Comparison of ENCODE assay signal across 18 mouse cellular contexts in the genomic region with DNA sequence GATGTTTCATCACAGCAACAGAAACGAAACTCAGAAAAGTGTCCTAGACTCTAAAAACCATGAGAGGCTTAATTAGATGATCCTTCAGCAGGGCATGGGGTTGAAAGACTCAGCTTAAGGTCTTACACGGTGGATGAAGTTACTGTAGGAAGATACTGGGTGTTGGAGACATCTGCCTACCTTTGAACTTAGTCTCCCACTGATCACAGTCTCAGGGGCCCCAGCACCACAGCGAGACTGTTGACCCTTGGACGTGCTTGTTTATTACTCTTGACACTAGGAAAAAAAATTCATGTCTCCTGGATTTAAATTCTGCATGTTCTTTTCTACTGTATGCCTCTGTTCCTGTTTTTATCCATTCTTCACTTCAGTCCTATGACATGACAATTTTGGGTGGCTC. TPM values are rescaled to one million over a fixed set of nuclear protein-coding genes. Genes with fewer than 3 reads are reported as not detected.
"Had no signal": no experiment of that assay in that cellular context is flagged by ENCODE, and none has a peak within 500 bp of the region (broad histone marks: within the 10 kb centered on the region; RNA-seq: fewer than 3 reads in every experiment).

No protein-coding gene starts in this region.

- H3K27ac ChIP-seq: neural tube, embryonic 13.5 days; neural tube, embryonic 15.5 days; stomach, embryonic 15.5 days; stomach, postnatal 0 days had no signal

- H3K4me1 ChIP-seq: neural tube, embryonic 15.5 days; stomach, embryonic 15.5 days had no signal

- DNase-seq: retina, postnatal 1 day; right cerebral cortex, adult 18-20 months; right cerebral cortex, postnatal 14 days; right cerebral cortex, postnatal 25 days; right cerebral cortex, postnatal 4 days; spleen, adult 18-20 months; thymus, adult 18-20 months; thymus, adult 2 months; thymus, postnatal 14 days; thymus, postnatal 25 days; thymus, postnatal 36 days; thymus, postnatal 4 days had no signal

- H3K27me3 ChIP-seq: neural tube, embryonic 13.5 days; neural tube, embryonic 15.5 days; stomach, embryonic 15.5 days had no signal

- H3K9ac ChIP-seq: neural tube, embryonic 13.5 days; neural tube, embryonic 15.5 days; stomach, embryonic 15.5 days had no signal

- H3K36me3 ChIP-seq: neural tube, embryonic 13.5 days; neural tube, embryonic 15.5 days; stomach, embryonic 15.5 days had no signal

- H3K9me3 ChIP-seq: neural tube, embryonic 15.5 days; stomach, embryonic 15.5 days had no signal

- H3K4me2 ChIP-seq: neural tube, embryonic 13.5 days; neural tube, embryonic 15.5 days; stomach, embryonic 15.5 days had no signal

- H3K4me3 ChIP-seq: neural tube, embryonic 13.5 days; neural tube, embryonic 15.5 days; stomach, embryonic 15.5 days had no signal

RNA-seq across cellular contexts. Expression of gene Cnih3, which starts 11.6 kb away (rescaled TPM):
- total RNA-seq: neutrophil, adult 5-6 weeks had no signal
- polyA plus RNA-seq: spleen, adult 2 months; thymus, adult 2 months had no signal
